Mouse (Mus musculus): ENCODE results near the gene Sec14l3. TPM values are rescaled to one million over a fixed set of nuclear protein-coding genes. Genes with fewer than 3 reads are reported as not detected.

Sec14l3 gene
- total RNA-seq, 2 experiments from 2014 or later: not detected

DNA sequence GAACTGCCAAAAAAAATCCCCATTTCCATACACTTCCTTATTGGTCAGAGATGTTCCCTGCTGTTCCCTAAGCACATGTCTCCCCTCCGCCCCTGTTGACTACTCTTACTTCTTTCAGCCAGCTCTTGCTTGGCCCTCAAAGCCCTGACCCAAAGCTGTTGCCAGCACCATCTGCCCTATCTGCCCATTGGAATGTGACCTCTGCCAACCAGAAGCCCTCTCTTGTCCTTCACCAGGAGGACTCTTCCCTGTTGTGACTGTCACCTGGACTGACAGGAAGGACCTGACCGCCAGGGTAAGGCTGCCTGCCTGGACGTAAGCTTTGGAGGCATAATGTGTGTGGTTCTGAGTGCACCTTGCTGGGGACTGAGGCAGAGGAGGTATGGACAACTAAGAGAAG lies 57.0 kb downstream of the Sec14l3 start:
- no peak for ATAC-seq (replicated peaks; ENCODE audit: low FRiP score, low TSS enrichment, poor library complexity, severe bottlenecking)

DNA sequence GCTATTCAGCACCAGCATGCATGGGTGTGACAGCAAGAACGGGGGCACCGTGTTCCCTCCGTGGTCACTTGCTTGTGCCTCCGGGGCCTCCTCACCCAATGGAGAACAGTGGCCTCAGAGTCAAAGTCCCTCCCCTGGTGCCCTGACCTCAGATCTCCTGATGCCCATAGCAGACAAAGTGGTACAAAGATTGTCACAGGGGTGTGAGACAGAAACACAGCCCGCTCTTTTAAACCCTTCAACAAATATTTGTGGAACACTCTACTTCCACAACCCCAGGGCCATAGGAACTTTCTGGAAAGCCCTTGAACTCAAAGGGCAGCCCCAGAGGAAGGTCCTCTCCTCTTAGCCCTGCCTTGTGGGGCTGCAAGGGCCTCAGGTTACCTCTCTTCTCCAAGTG lies 57.6 kb downstream of the Sec14l3 start:
- no peak for ATAC-seq (replicated peaks; ENCODE audit: low FRiP score, low TSS enrichment, poor library complexity, severe bottlenecking)

DNA sequence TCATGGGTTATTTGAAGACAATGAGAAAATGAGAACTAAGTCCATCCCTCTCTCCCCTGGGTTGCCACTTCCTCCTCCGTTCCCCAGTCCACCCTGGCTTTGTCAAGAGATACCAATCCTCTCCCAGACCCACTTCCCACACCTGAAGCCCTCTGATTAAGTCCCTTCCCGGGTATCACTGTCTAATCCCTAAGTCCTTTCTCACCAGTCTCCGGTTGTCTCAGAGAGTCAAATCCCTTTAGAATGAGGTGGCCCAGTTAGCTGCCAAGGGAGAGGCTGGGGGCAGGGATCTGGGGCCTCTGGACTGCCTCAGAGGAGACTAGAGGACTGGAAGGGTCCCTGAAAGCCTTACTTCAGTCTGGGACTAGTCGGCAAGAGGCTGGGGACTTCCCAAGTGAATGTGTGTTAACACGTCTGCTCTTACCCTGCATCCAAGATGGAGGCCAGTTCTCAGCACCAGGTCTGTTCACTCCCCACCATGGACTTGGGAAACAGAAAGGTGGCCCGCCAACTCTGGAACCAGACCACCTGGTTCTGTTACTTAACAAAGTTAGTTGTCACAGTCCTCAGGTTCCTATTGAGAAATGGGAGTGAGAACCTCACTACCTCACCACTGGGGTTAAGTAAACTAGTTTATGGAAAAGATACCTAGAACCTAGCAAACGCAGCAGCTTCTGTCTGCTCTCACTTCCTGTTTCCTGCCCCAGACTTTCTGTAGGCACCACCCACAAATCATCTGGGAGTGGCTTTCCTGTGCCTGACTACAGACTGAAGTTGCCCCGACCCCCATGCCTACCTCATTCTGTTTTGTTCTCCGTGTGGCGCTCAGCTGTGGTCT lies 58.3 kb downstream of the Sec14l3 start, which contains the start of gene Sec14l2:
Gene Sec14l2 (minus strand): TSS at position 674 of the 838 bp plus-strand sequence.
- peak; percentile 17; the same call in 1 of the 2 replicates for ATAC-seq (replicated peaks; ENCODE audit: low FRiP score, low TSS enrichment, poor library complexity, severe bottlenecking)

DNA sequence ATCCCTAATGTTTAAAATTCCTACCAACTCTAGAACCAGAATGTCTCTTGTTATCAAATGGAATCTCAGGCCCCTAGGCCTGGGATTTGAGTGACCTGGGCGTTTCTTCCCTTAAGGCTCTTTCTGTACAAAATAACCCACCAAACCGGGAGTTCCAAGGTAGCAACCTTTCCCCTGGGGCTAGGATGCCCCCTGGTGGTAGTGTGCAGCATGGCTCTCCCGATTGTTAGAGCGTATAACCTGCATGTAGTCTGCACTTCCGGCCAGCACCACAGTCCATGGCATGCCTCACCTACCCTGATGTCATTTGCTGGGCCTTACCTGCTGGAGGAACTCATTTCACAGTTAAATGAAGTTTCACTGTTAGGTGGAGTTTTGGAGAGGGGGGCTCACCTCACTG lies 59.3 kb downstream of the Sec14l3 start:
- ATAC-seq (replicated peaks; ENCODE audit: low FRiP score, low TSS enrichment, poor library complexity, severe bottlenecking): peak; percentile 72

DNA sequence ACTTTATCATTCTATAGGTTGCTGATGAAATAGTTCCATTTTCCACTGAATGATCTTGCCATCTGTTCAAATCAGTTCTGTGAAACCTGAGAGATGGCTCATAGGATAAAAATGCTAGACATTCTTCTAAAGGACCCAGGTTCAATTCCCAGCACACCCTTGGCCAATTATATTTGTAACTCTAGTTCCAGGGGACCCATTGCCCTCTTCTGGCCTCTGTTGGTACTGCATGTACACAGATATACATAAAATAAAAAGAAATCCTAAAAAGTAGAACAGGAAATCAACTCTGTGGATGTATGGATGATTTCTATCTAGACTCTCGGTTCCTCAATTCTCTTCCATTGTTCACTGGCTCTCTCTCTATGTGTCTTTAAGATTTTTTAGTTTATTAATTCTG lies 62.4 kb downstream of the Sec14l3 start:
- ATAC-seq (replicated peaks; ENCODE audit: low FRiP score, low TSS enrichment, poor library complexity, severe bottlenecking): no peak

Other genes starting within 250 kb of the Sec14l3 start
- gene Osbp2, start 200.9 kb upstream of the Sec14l3 start, total RNA-seq (2014; fragmentation: Nextera tagmentation): 0.17 TPM in 1 of 2 replicates, not detected in the other
- gene Osbp2, start 200.9 kb upstream of the Sec14l3 start, total RNA-seq (2017): not detected in 2 replicates
- gene 4921536K21Rik, start 169.7 kb upstream of the Sec14l3 start, total RNA-seq (2014; fragmentation: Nextera tagmentation): not detected in 2 replicates
- 0.56 TPM in 1 of 2 replicates, not detected in the other for gene 4921536K21Rik, start 169.7 kb upstream of the Sec14l3 start, total RNA-seq (2017)
- gene Dusp18, start 169.6 kb upstream of the Sec14l3 start, total RNA-seq (2014; fragmentation: Nextera tagmentation): 0.35 TPM in 1 of 2 replicates, not detected in the other
- gene Dusp18, start 169.6 kb upstream of the Sec14l3 start, total RNA-seq (2017): not detected in 2 replicates
- gene Slc35e4, start 150.2 kb upstream of the Sec14l3 start, total RNA-seq (2014; fragmentation: Nextera tagmentation): 0.35 TPM in 1 of 2 replicates, not detected in the other
- 0.09 TPM in 1 of 2 replicates, not detected in the other for gene Slc35e4, start 150.2 kb upstream of the Sec14l3 start, total RNA-seq (2017)
- gene Tcn2, start 132.7 kb upstream of the Sec14l3 start, total RNA-seq (2014; fragmentation: Nextera tagmentation): 4.0 and 6.7 TPM in 2 replicates
- 4.4 and 5.9 TPM in 2 replicates for gene Tcn2, start 132.7 kb upstream of the Sec14l3 start, total RNA-seq (2017)
- 107 and 117 TPM in 2 replicates for gene Pes1, start 100.9 kb upstream of the Sec14l3 start, total RNA-seq (2014; fragmentation: Nextera tagmentation)
- gene Pes1, start 100.9 kb upstream of the Sec14l3 start, total RNA-seq (2017): 143 and 228 TPM in 2 replicates
- gene 4930556J24Rik, start 88.1 kb upstream of the Sec14l3 start, total RNA-seq (2014; fragmentation: Nextera tagmentation): not detected in 2 replicates
- not detected in 2 replicates for gene 4930556J24Rik, start 88.1 kb upstream of the Sec14l3 start, total RNA-seq (2017)
- not detected in 2 replicates for gene Gal3st1, start 81.2 kb upstream of the Sec14l3 start, total RNA-seq (2014; fragmentation: Nextera tagmentation)
- not detected in 2 replicates for gene Gal3st1, start 81.2 kb upstream of the Sec14l3 start, total RNA-seq (2017)
- gene Sec14l4, start 33.4 kb upstream of the Sec14l3 start, total RNA-seq (2014; fragmentation: Nextera tagmentation): not detected in 2 replicates
- gene Sec14l4, start 33.4 kb upstream of the Sec14l3 start, total RNA-seq (2017): not detected in 2 replicates
- 39.6 and 47.8 TPM in 2 replicates for gene Mtfp1, start 30.6 kb downstream of the Sec14l3 start, total RNA-seq (2014; fragmentation: Nextera tagmentation)
- 26.3 and 31.4 TPM in 2 replicates for gene Mtfp1, start 30.6 kb downstream of the Sec14l3 start, total RNA-seq (2017)
- 17.5 and 26.8 TPM in 2 replicates for gene Sec14l2, start 58.6 kb downstream of the Sec14l3 start, total RNA-seq (2014; fragmentation: Nextera tagmentation)
- 4.5 and 22.5 TPM in 2 replicates for gene Sec14l2, start 58.6 kb downstream of the Sec14l3 start, total RNA-seq (2017)
- 6.6 and 8.0 TPM in 2 replicates for gene Rnf215, start 70.4 kb downstream of the Sec14l3 start, total RNA-seq (2014; fragmentation: Nextera tagmentation)
- 3.4 and 5.8 TPM in 2 replicates for gene Rnf215, start 70.4 kb downstream of the Sec14l3 start, total RNA-seq (2017)
- 0.48 and 2.6 TPM in 2 replicates for gene Ccdc157, start 95.5 kb downstream of the Sec14l3 start, total RNA-seq (2014; fragmentation: Nextera tagmentation)
- 0.80 and 2.9 TPM in 2 replicates for gene Ccdc157, start 95.5 kb downstream of the Sec14l3 start, total RNA-seq (2017)
- gene Sf3a1, start 95.5 kb downstream of the Sec14l3 start, total RNA-seq (2014; fragmentation: Nextera tagmentation): 74.9 and 93.2 TPM in 2 replicates
- 42.5 and 64.9 TPM in 2 replicates for gene Sf3a1, start 95.5 kb downstream of the Sec14l3 start, total RNA-seq (2017)
- gene Tbc1d10a, start 121.9 kb downstream of the Sec14l3 start, total RNA-seq (2014; fragmentation: Nextera tagmentation): 5.9 and 8.0 TPM in 2 replicates
- gene Tbc1d10a, start 121.9 kb downstream of the Sec14l3 start, total RNA-seq (2017): 1.8 and 2.2 TPM in 2 replicates
- 1.2 TPM in 1 of 2 replicates, not detected in the other for gene Castor1, start 153.4 kb downstream of the Sec14l3 start, total RNA-seq (2014; fragmentation: Nextera tagmentation)
- gene Castor1, start 153.4 kb downstream of the Sec14l3 start, total RNA-seq (2017): 0.15 TPM in 1 of 2 replicates, not detected in the other
- 3.3 and 5.6 TPM in 2 replicates for gene Osm, start 171.6 kb downstream of the Sec14l3 start, total RNA-seq (2014; fragmentation: Nextera tagmentation)
- gene Osm, start 171.6 kb downstream of the Sec14l3 start, total RNA-seq (2017): 5.3 and 7.2 TPM in 2 replicates
- not detected in 2 replicates for gene Lif, start 192.7 kb downstream of the Sec14l3 start, total RNA-seq (2014; fragmentation: Nextera tagmentation)
- gene Lif, start 192.7 kb downstream of the Sec14l3 start, total RNA-seq (2017): 0.30 and 0.33 TPM in 2 replicates